Mouse (Mus musculus) mouse embryonic stem cell (cell line): ENCODE results near the gene Ildr1.

Experiments used
- in situ Hi-C, 2 experiments: fragments of 300-500 bp; cut with MboI; formaldehyde crosslinking; loops; 1 replicate in 1 of 2; 3 replicates in 1 of 2; pipeline ENCODE4 v1.14.3; 2019 to 2020; ENCODE audit warnings: low sequenced_read_pairs in 2 of 2, low pct_unique_long_range_greater_than_20kb in 1 of 2, mixed read lengths in 1 of 2; ENCODE audit not compliant: unreplicated experiment in 1 of 2

Gene Ildr1

GRCm38 (mm10) chr16:36691484-36691883, 2.3 kb upstream of the Ildr1 start:
- in situ Hi-C loops, result no loop called here

- in situ Hi-C loops, result no loop called here
These were observed 1.1 kb downstream of the Ildr1 start for GRCm38 (mm10) chr16:36694798-36695290.

- in situ Hi-C loops, result no loop called here
These were observed 3.6 kb downstream of the Ildr1 start for GRCm38 (mm10) chr16:36697331-36697730.

- in situ Hi-C loops, result no loop called here
These were observed 6.7 kb downstream of the Ildr1 start for GRCm38 (mm10) chr16:36700484-36700883.

- in situ Hi-C loops, result no loop called here
These were observed 14.1 kb downstream of the Ildr1 start for GRCm38 (mm10) chr16:36707702-36708423.

- in situ Hi-C loops, result no loop called here
These were observed 15.0 kb downstream of the Ildr1 start for GRCm38 (mm10) chr16:36708751-36709150.

GRCm38 (mm10) chr16:36709405-36709804, 15.6 kb downstream of the Ildr1 start:
- in situ Hi-C loops, result no loop called here

- in situ Hi-C loops, result loop anchor here (5.0 kb wide), 2 partner anchors 233 to 238 kb away; no protein-coding TSS in a partner anchor
These were observed 17.0 kb downstream of the Ildr1 start for GRCm38 (mm10) chr16:36710794-36711193.

- in situ Hi-C loops, result loop anchor here (5.0 kb wide), 2 partner anchors 234 to 239 kb away; no protein-coding TSS in a partner anchor
These were observed 18.0 kb downstream of the Ildr1 start for GRCm38 (mm10) chr16:36711760-36712159.

GRCm38 (mm10) chr16:36717481-36717880, 23.7 kb downstream of the Ildr1 start:
- in situ Hi-C loops, result no loop called here

GRCm38 (mm10) chr16:36718637-36719036, 24.9 kb downstream of the Ildr1 start:
- in situ Hi-C loops, result no loop called here

GRCm38 (mm10) chr16:36720194-36721055, 26.6 kb downstream of the Ildr1 start:
- in situ Hi-C loops, result no loop called here

- in situ Hi-C loops, result no loop called here
These were observed 29.0 kb downstream of the Ildr1 start for GRCm38 (mm10) chr16:36722739-36723138.

GRCm38 (mm10) chr16:36723880-36724443, 30.2 kb downstream of the Ildr1 start:
- in situ Hi-C loops, result no loop called here

- in situ Hi-C loops, result no loop called here
These were observed 35.2 kb downstream of the Ildr1 start for GRCm38 (mm10) chr16:36728959-36729358.

- in situ Hi-C loops, result no loop called here
These were observed 38.8 kb downstream of the Ildr1 start for GRCm38 (mm10) chr16:36732572-36732971.

- in situ Hi-C loops, result no loop called here
These were observed 40.0 kb downstream of the Ildr1 start for GRCm38 (mm10) chr16:36733827-36734226.

GRCm38 (mm10) chr16:36735421-36735820, 41.6 kb downstream of the Ildr1 start:
- in situ Hi-C loops, result no loop called here

- in situ Hi-C loops, result no loop called here
These were observed 45.7 kb downstream of the Ildr1 start for GRCm38 (mm10) chr16:36739404-36739930.
